Mouse (Mus musculus): ENCODE measurements at regions not wholly inside any gene's neighbourhood (a gene's known extent, or its start where the extent isn't known, plus 50 kb on each side); places are given as distances from the start of the nearest gene placed in this dataset.

- no peak for TF ChIP-seq CTCF (IDR thresholded peaks at IDR 0.05; ENCODE audit: borderline replicate concordance, control insufficient read depth, extremely low read depth, insufficient read depth, low read length, poor library complexity)
- no peak for TF ChIP-seq POLR2A (IDR thresholded peaks at IDR 0.05; ENCODE audit: control insufficient read depth, extremely low read depth, insufficient read depth, low read length, poor library complexity)
Observed at GRCm38 (mm10) chr16:30788321-30788781, 188.8 kb downstream of the Fam43a start.

All from thymus, adult 2 months (tissue).